Mouse (Mus musculus) effector memory CD4-positive, alpha-beta T cell, adult 5 months (primary cell): Measurements from ENCODE around the gene 4930447F04Rik. TPM values are rescaled to one million over a fixed set of nuclear protein-coding genes. Genes with fewer than 3 reads are reported as not detected.

Experiments used
- polyA plus RNA-seq: library from polyadenylated mRNA; unstranded; fragments of 100-300 nt; shearing (Covaris generic); gene quantifications from one replicate; pipeline ENCODE4 v1.2.1, GENCODE M21; 2017

The 4930447F04Rik gene
- polyA plus RNA-seq = not detected

DNA sequence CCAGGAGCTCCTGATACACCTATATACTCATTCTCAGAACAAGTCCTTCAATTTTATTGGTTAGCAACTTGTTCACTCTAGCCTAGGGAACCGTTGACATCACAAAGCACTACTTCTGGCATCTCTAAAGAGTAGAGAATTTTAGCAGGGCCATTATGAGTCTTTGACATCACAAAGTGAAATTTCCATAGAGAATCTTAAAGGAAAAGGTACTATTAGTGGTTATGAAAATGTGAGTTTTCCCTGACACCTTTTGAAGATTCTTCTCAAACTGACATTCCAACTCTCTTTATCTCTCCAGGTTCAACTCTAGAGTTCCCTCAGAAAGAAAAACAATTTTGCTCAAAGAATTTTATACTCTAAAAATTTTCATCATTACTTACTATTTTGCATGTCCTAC lies at the start of gene 4930447F04Rik:
Gene 4930447F04Rik, minus strand, starts transcription at position 101 of the 400 bp plus-strand sequence.

